Mouse (Mus musculus): ENCODE measurements around the gene Olfr774. TPM values are rescaled to one million over a fixed set of nuclear protein-coding genes. Genes with fewer than 3 reads are reported as not detected.
"Not testable (repeated sequence)": the region's sequence is repeated elsewhere in the genome, so short reads cannot be mapped to it uniquely, and the experiment has no call there.

The Olfr774 gene
- total RNA-seq (2017): 0.93 TPM in 1 of 2 replicates, not detected in the other

GRCm38 (mm10) chr10:129235904-129236303 is at the start of gene Olfr774:
Gene Olfr774 (plus strand): TSS chr10:129236204.
- ATAC-seq (ENCODE audit: extremely low read depth, insufficient number of reproducible peaks, low FRiP score, poor library complexity, severe bottlenecking): no peak

GRCm38 (mm10) chr10:129187319-129187718 is 48.7 kb upstream of the Olfr774 start, which contains the start of gene Olfr773:
Gene Olfr773 (minus strand): TSS chr10:129187419.
- not testable (repeated sequence) for ATAC-seq (ENCODE audit: extremely low read depth, insufficient number of reproducible peaks, low FRiP score, poor library complexity, severe bottlenecking)

- no peak for ATAC-seq (ENCODE audit: extremely low read depth, insufficient number of reproducible peaks, low FRiP score, poor library complexity, severe bottlenecking)
These were observed 5.3 kb upstream of the Olfr774 start for GRCm38 (mm10) chr10:129230737-129231136.

GRCm38 (mm10) chr10:129248112-129248511 is 12.1 kb downstream of the Olfr774 start, which contains the start of gene Olfr775:
Gene Olfr775 (plus strand): TSS chr10:129248412.
- no peak for ATAC-seq (ENCODE audit: extremely low read depth, insufficient number of reproducible peaks, low FRiP score, poor library complexity, severe bottlenecking)

GRCm38 (mm10) chr10:129258827-129259226 is 22.8 kb downstream of the Olfr774 start, which contains the start of gene Olfr776:
Gene Olfr776 (plus strand): TSS chr10:129259127.
- ATAC-seq (ENCODE audit: extremely low read depth, insufficient number of reproducible peaks, low FRiP score, poor library complexity, severe bottlenecking): no peak

- ATAC-seq (ENCODE audit: extremely low read depth, insufficient number of reproducible peaks, low FRiP score, poor library complexity, severe bottlenecking): no peak
These were observed 35.1 kb downstream of the Olfr774 start, which contains the start of gene Olfr777 for GRCm38 (mm10) chr10:129271081-129271535. Gene Olfr777 (minus strand): TSS chr10:129271485.

Other genes starting within 250 kb of the Olfr774 start
- 0.12 TPM in 1 of 2 replicates, not detected in the other for gene Olfr9, start 246.8 kb upstream of the Olfr774 start, total RNA-seq (2017)
- not detected in 2 replicates for gene Olfr763, start 225.4 kb upstream of the Olfr774 start, total RNA-seq (2017)
- not detected in 2 replicates for gene Olfr764-ps1, start 196.3 kb upstream of the Olfr774 start, total RNA-seq (2017)
- not detected in 2 replicates for gene Olfr765, start 186.2 kb upstream of the Olfr774 start, total RNA-seq (2017)
- not detected in 2 replicates for gene Olfr766-ps1, start 167.2 kb upstream of the Olfr774 start, total RNA-seq (2017)
- gene Olfr767, start 153.3 kb upstream of the Olfr774 start, total RNA-seq (2017): 0.12 TPM in 1 of 2 replicates, not detected in the other
- not detected in 2 replicates for gene Olfr768, start 136.8 kb upstream of the Olfr774 start, total RNA-seq (2017)
- not detected in 2 replicates for gene Olfr769, start 118.3 kb upstream of the Olfr774 start, total RNA-seq (2017)
- not detected in 2 replicates for gene Olfr770, start 97.2 kb upstream of the Olfr774 start, total RNA-seq (2017)
- not detected in 2 replicates for gene Olfr771, start 71.5 kb upstream of the Olfr774 start, total RNA-seq (2017)
- not detected in 2 replicates for gene Olfr772, start 58.3 kb upstream of the Olfr774 start, total RNA-seq (2017)
- gene Olfr773, start 48.8 kb upstream of the Olfr774 start, total RNA-seq (2017): not detected in 2 replicates
- not detected in 2 replicates for gene Olfr775, start 12.2 kb downstream of the Olfr774 start, total RNA-seq (2017)
- gene Olfr776, start 22.9 kb downstream of the Olfr774 start, total RNA-seq (2017): not detected in 2 replicates
- gene Olfr777, start 35.3 kb downstream of the Olfr774 start, total RNA-seq (2017): not detected in 2 replicates
- not detected in 2 replicates for gene Olfr780, start 81.9 kb downstream of the Olfr774 start, total RNA-seq (2017)
- gene Olfr781, start 92.7 kb downstream of the Olfr774 start, total RNA-seq (2017): not detected in 2 replicates
- gene Olfr782, start 112.6 kb downstream of the Olfr774 start, total RNA-seq (2017): not detected in 2 replicates
- gene Olfr784, start 147.9 kb downstream of the Olfr774 start, total RNA-seq (2017): not detected in 2 replicates
- not detected in 2 replicates for gene Olfr785, start 169.2 kb downstream of the Olfr774 start, total RNA-seq (2017)
- gene Olfr786, start 191.1 kb downstream of the Olfr774 start, total RNA-seq (2017): not detected in 2 replicates
- gene Olfr787, start 225.7 kb downstream of the Olfr774 start, total RNA-seq (2017): not detected in 2 replicates
- not detected in 2 replicates for gene Olfr788, start 234.8 kb downstream of the Olfr774 start, total RNA-seq (2017)
- gene Olfr789, start 248.5 kb downstream of the Olfr774 start, total RNA-seq (2017): not detected in 2 replicates

Measured in neutrophil, adult 5-6 weeks (primary cell).